Mouse (Mus musculus) embryo, embryonic 9.5 days (tissue): ENCODE data around the gene Vezf1.

Source experiments
- DNase-seq: peaks from one replicate; pipeline ENCODE4 v3.0.0-alpha.2; 2017; ENCODE audit errors: extremely low spot score

The Vezf1 gene

GRCm38 (mm10) chr11:88054589-88054988, 13.5 kb upstream of the Vezf1 start:
- peak; percentile 60 for DNase-seq

- DNase-seq, result no peak
Measured at GRCm38 (mm10) chr11:88055777-88056176, 12.3 kb upstream of the Vezf1 start.

GRCm38 (mm10) chr11:88057788-88058187, 10.3 kb upstream of the Vezf1 start:
- DNase-seq, result no peak

- DNase-seq, result peak; percentile 51
Measured at GRCm38 (mm10) chr11:88059141-88059540, 8.9 kb upstream of the Vezf1 start.

- DNase-seq, result no peak
Measured at GRCm38 (mm10) chr11:88061892-88062625, 6.0 kb upstream of the Vezf1 start.

- no peak for DNase-seq
Measured at GRCm38 (mm10) chr11:88065732-88066131, 2.3 kb upstream of the Vezf1 start.

- no peak for DNase-seq
Measured at GRCm38 (mm10) chr11:88067191-88067585, 891 bp upstream of the Vezf1 start.

- DNase-seq, result peak; percentile 78
Measured at GRCm38 (mm10) chr11:88068411-88069245, 549 bp downstream of the Vezf1 start.

GRCm38 (mm10) chr11:88069246-88069570, 1.1 kb downstream of the Vezf1 start:
- DNase-seq, result no peak

- DNase-seq, result no peak
Measured at GRCm38 (mm10) chr11:88070392-88070791, 2.3 kb downstream of the Vezf1 start.

GRCm38 (mm10) chr11:88071113-88071512, 3.0 kb downstream of the Vezf1 start:
- no peak for DNase-seq

GRCm38 (mm10) chr11:88073343-88073875, 5.3 kb downstream of the Vezf1 start:
- no peak for DNase-seq

- no peak for DNase-seq
Measured at GRCm38 (mm10) chr11:88075701-88076100, 7.6 kb downstream of the Vezf1 start.

GRCm38 (mm10) chr11:88076394-88076793, 8.3 kb downstream of the Vezf1 start:
- DNase-seq, result no peak

- DNase-seq, result no peak
Measured at GRCm38 (mm10) chr11:88083699-88084098, 15.6 kb downstream of the Vezf1 start.

GRCm38 (mm10) chr11:88086737-88087627, 18.9 kb downstream of the Vezf1 start:
- DNase-seq, result peak; percentile 91

- no peak for DNase-seq
Measured at GRCm38 (mm10) chr11:88089150-88089549, 21.1 kb downstream of the Vezf1 start.

- DNase-seq, result no peak
Measured at GRCm38 (mm10) chr11:88090293-88090692, 22.2 kb downstream of the Vezf1 start.

GRCm38 (mm10) chr11:88091949-88092348, 23.9 kb downstream of the Vezf1 start:
- DNase-seq, result no peak

- no peak for DNase-seq
Measured at GRCm38 (mm10) chr11:88097173-88097572, 29.1 kb downstream of the Vezf1 start.

GRCm38 (mm10) chr11:88098021-88098729, 30.1 kb downstream of the Vezf1 start, which contains the start of gene Cuedc1:
Gene Cuedc1, plus strand, starts transcription at chr11:88098058.
- no peak for DNase-seq
